Mouse (Mus musculus): Measurements from ENCODE around the gene Lix1l. TPM values are rescaled to one million over a fixed set of nuclear protein-coding genes. Genes with fewer than 3 reads are reported as not detected.
"Not testable (repeated sequence)": the region's sequence is repeated elsewhere in the genome, so short reads cannot be mapped to it uniquely, and the experiment has no call there.

Gene Lix1l
- polyA plus RNA-seq, 1 experiment from 2014 or later: 7.4 TPM

GRCm38 (mm10) chr3:96601251-96601787, 370 bp downstream of the Lix1l start:
- Histone ChIP-seq H3K36me3 (ENCODE audit: control insufficient read depth, insufficient read depth, low read length) (no peaks in the 10 kb centered on the region), H3K4me2 (ENCODE audit: low read length) (peak overlapping the region; percentile 69), H3K9me3 (replicated peaks; ENCODE audit: control insufficient read depth, low read length) (no peaks in the 10 kb centered on the region), H3K4me3 (ENCODE audit: low read depth, low read length) (peak overlapping the region; percentile 82), H3K4me1 (ENCODE audit: control insufficient read depth, insufficient read depth, low read length) (peaks cover 57% of the 10 kb centered on the region), H3K27ac (ENCODE audit: low read depth, low read length) (peak overlapping the region; percentile 96), H3K9ac (ENCODE audit: low read length) (peak overlapping the region; percentile 90), H3K27me3 (replicated peaks; ENCODE audit: control insufficient read depth, insufficient read depth, low read length) (no peaks in the 10 kb centered on the region)
- DNase-seq (ENCODE audit: low spot score): peak; percentile 81
- peak; percentile 64 for ATAC-seq
- 0% methylated on average over 8 of the region's 40 CpGs for WGBS

- Histone ChIP-seq H3K4me1 (ENCODE audit: control insufficient read depth, insufficient read depth, low read length) (peaks cover 49% of the 10 kb centered on the region), H3K27me3 (replicated peaks; ENCODE audit: control insufficient read depth, insufficient read depth, low read length) (no peaks in the 10 kb centered on the region), H3K9ac (ENCODE audit: low read length) (peak overlapping the region; percentile 90), H3K4me2 (ENCODE audit: low read length) (peak overlapping the region; percentile 69), H3K4me3 (ENCODE audit: low read depth, low read length) (peak overlapping the region; percentile 82), H3K27ac (ENCODE audit: low read depth, low read length) (peak overlapping the region; percentile 96), H3K9me3 (replicated peaks; ENCODE audit: control insufficient read depth, low read length) (no peaks in the 10 kb centered on the region), H3K36me3 (ENCODE audit: control insufficient read depth, insufficient read depth, low read length) (no peaks in the 10 kb centered on the region)
- DNase-seq (ENCODE audit: low spot score) (peak; percentile 71), ATAC-seq (no peak)
- 6% methylated on average over 10 of the region's 10 CpGs for WGBS
Measured at GRCm38 (mm10) chr3:96601941-96602703, 1.2 kb downstream of the Lix1l start.

GRCm38 (mm10) chr3:96602704-96603084, 1.7 kb downstream of the Lix1l start:
- H3K9ac ChIP-seq (ENCODE audit: low read length): peak overlapping the region; percentile 90
- ATAC-seq (no peak), DNase-seq (ENCODE audit: low spot score) (peak; percentile 19)
- H3K36me3 ChIP-seq (ENCODE audit: control insufficient read depth, insufficient read depth, low read length): no peaks in the 10 kb centered on the region
- peak overlapping the region; percentile 82 for H3K4me3 ChIP-seq (ENCODE audit: low read depth, low read length)
- H3K27me3 ChIP-seq (replicated peaks; ENCODE audit: control insufficient read depth, insufficient read depth, low read length): no peaks in the 10 kb centered on the region
- no peaks in the 10 kb centered on the region for H3K9me3 ChIP-seq (replicated peaks; ENCODE audit: control insufficient read depth, low read length)
- H3K27ac ChIP-seq (ENCODE audit: low read depth, low read length): peak overlapping the region; percentile 96
- peaks cover 49% of the 10 kb centered on the region for H3K4me1 ChIP-seq (ENCODE audit: control insufficient read depth, insufficient read depth, low read length)
- H3K4me2 ChIP-seq (ENCODE audit: low read length): peak overlapping the region; percentile 69
- WGBS: 36% methylated on average over 5 of the region's 5 CpGs

- DNase-seq (ENCODE audit: low spot score): peak; percentile 63
- H3K4me1 ChIP-seq (ENCODE audit: control insufficient read depth, insufficient read depth, low read length): peaks cover 46% of the 10 kb centered on the region
Measured at GRCm38 (mm10) chr3:96603311-96603710, 2.4 kb downstream of the Lix1l start.

GRCm38 (mm10) chr3:96606007-96606406, 5.1 kb downstream of the Lix1l start:
- WGBS: 84% methylated on average over 4 of the region's 4 CpGs
- H3K4me2 ChIP-seq (ENCODE audit: low read length); H3K36me3 ChIP-seq (ENCODE audit: control insufficient read depth, insufficient read depth, low read length); H3K9ac ChIP-seq (ENCODE audit: low read length); ATAC-seq; H3K27me3 ChIP-seq (replicated peaks; ENCODE audit: control insufficient read depth, insufficient read depth, low read length); DNase-seq (ENCODE audit: low spot score); H3K27ac ChIP-seq (ENCODE audit: low read depth, low read length); H3K9me3 ChIP-seq (replicated peaks; ENCODE audit: control insufficient read depth, low read length); H3K4me3 ChIP-seq (ENCODE audit: low read depth, low read length): not testable (repeated sequence)
- peaks cover 36% of the 10 kb centered on the region for H3K4me1 ChIP-seq (ENCODE audit: control insufficient read depth, insufficient read depth, low read length)

More at GRCm38 (mm10) chr3:96603311-96603710, 2.4 kb downstream of the Lix1l start:
- H3K27me3 ChIP-seq (replicated peaks; ENCODE audit: control insufficient read depth, insufficient read depth, low read length): no peaks in the 10 kb centered on the region
- H3K9ac ChIP-seq (ENCODE audit: low read length): peak overlapping the region; percentile 90
- 35% methylated on average over 5 of the region's 5 CpGs for WGBS
- peak overlapping the region; percentile 69 for H3K4me2 ChIP-seq (ENCODE audit: low read length)
- H3K4me3 ChIP-seq (ENCODE audit: low read depth, low read length): peak overlapping the region; percentile 82
- no peaks in the 10 kb centered on the region for H3K36me3 ChIP-seq (ENCODE audit: control insufficient read depth, insufficient read depth, low read length)
- H3K27ac ChIP-seq (ENCODE audit: low read depth, low read length): peak overlapping the region; percentile 96
- no peak for ATAC-seq
- H3K9me3 ChIP-seq (replicated peaks; ENCODE audit: control insufficient read depth, low read length): no peaks in the 10 kb centered on the region

GRCm38 (mm10) chr3:96606618-96607017, 5.7 kb downstream of the Lix1l start:
- no peak overlapping the region for H3K27ac ChIP-seq (ENCODE audit: low read depth, low read length)
- 91% methylated on average over 4 of the region's 4 CpGs for WGBS
- no peak overlapping the region for H3K4me3 ChIP-seq (ENCODE audit: low read depth, low read length)
- H3K9me3 ChIP-seq (replicated peaks; ENCODE audit: control insufficient read depth, low read length): no peaks in the 10 kb centered on the region
- H3K27me3 ChIP-seq (replicated peaks; ENCODE audit: control insufficient read depth, insufficient read depth, low read length): no peaks in the 10 kb centered on the region
- no peaks in the 10 kb centered on the region for H3K36me3 ChIP-seq (ENCODE audit: control insufficient read depth, insufficient read depth, low read length)
- ATAC-seq (no peak), DNase-seq (ENCODE audit: low spot score) (no peak)
- no peak overlapping the region for H3K9ac ChIP-seq (ENCODE audit: low read length)
- peaks cover 36% of the 10 kb centered on the region for H3K4me1 ChIP-seq (ENCODE audit: control insufficient read depth, insufficient read depth, low read length)
- no peak overlapping the region for H3K4me2 ChIP-seq (ENCODE audit: low read length)

GRCm38 (mm10) chr3:96617941-96618340, 17.0 kb downstream of the Lix1l start:
- Histone ChIP-seq H3K4me1 (ENCODE audit: control insufficient read depth, insufficient read depth, low read length) (no peaks in the 10 kb centered on the region), H3K9ac (ENCODE audit: low read length) (no peak overlapping the region), H3K9me3 (replicated peaks; ENCODE audit: control insufficient read depth, low read length) (no peaks in the 10 kb centered on the region), H3K36me3 (ENCODE audit: control insufficient read depth, insufficient read depth, low read length) (peaks cover 71% of the 10 kb centered on the region), H3K4me2 (ENCODE audit: low read length) (no peak overlapping the region), H3K4me3 (ENCODE audit: low read depth, low read length) (no peak overlapping the region), H3K27ac (ENCODE audit: low read depth, low read length) (no peak overlapping the region), H3K27me3 (replicated peaks; ENCODE audit: control insufficient read depth, insufficient read depth, low read length) (no peaks in the 10 kb centered on the region)
- ATAC-seq: no peak
- 97% methylated on average over 3 of the region's 3 CpGs for WGBS
- DNase-seq (ENCODE audit: low spot score): no peak

- DNase-seq (ENCODE audit: low spot score) (no peak), ATAC-seq (no peak)
- 86% methylated on average over 4 of the region's 4 CpGs for WGBS
- Histone ChIP-seq H3K27me3 (replicated peaks; ENCODE audit: control insufficient read depth, insufficient read depth, low read length) (no peaks in the 10 kb centered on the region), H3K9ac (ENCODE audit: low read length) (no peak overlapping the region), H3K9me3 (replicated peaks; ENCODE audit: control insufficient read depth, low read length) (no peaks in the 10 kb centered on the region), H3K4me2 (ENCODE audit: low read length) (no peak overlapping the region), H3K36me3 (ENCODE audit: control insufficient read depth, insufficient read depth, low read length) (peaks cover 61% of the 10 kb centered on the region), H3K4me1 (ENCODE audit: control insufficient read depth, insufficient read depth, low read length) (no peaks in the 10 kb centered on the region), H3K4me3 (ENCODE audit: low read depth, low read length) (no peak overlapping the region), H3K27ac (ENCODE audit: low read depth, low read length) (no peak overlapping the region)
Measured at GRCm38 (mm10) chr3:96623201-96623600, 22.3 kb downstream of the Lix1l start.
